Mouse (Mus musculus) natural killer cell, adult 2 months (primary cell): ENCODE data around the gene Odf3b.

ENCODE experiments used
- DNase-seq, 2 experiments: peaks; one replicate each; pipeline ENCODE4 v3.0.0; 2022; ENCODE audit warnings: low spot score in 2 of 2

Gene Odf3b

GRCm38 (mm10) chr15:89334774-89335537 lies 44.1 kb downstream of the Odf3b start:
- no peak for DNase-seq

GRCm38 (mm10) chr15:89334271-89334670 lies 44.8 kb downstream of the Odf3b start, which contains the start of gene Miox:
Gene Miox, plus strand, starts transcription at chr15:89334398.
- no peak for DNase-seq
